Mouse (Mus musculus) large intestine, adult 2 months (tissue): ENCODE measurements around the gene Aldh8a1. TPM values are rescaled to one million over a fixed set of nuclear protein-coding genes. Genes with fewer than 3 reads are reported as not detected.

Source experiments
- DNase-seq: peaks from one replicate; pipeline ENCODE4 v3.0.0-alpha.2; 2012; ENCODE audit warnings: low read depth, low spot score
- WGBS: fragments of 180-500 bp; shearing (Covaris S2); methylation state at CpG from one replicate; pipeline ENCODE4 v1.1.7; 2018; 5-methylcytosine and 5-hydroxymethylcytosine counted together
- polyA plus RNA-seq: library from polyadenylated mRNA; depleted of rRNA; stranded (reverse); fragments of >200 nt; gene quantifications from 2 replicates; pipeline ENCODE4 v1.2.3, GENCODE M21; 2012; rRNA removed

Gene Aldh8a1
- polyA plus RNA-seq, 1 experiment = not detected

DNA sequence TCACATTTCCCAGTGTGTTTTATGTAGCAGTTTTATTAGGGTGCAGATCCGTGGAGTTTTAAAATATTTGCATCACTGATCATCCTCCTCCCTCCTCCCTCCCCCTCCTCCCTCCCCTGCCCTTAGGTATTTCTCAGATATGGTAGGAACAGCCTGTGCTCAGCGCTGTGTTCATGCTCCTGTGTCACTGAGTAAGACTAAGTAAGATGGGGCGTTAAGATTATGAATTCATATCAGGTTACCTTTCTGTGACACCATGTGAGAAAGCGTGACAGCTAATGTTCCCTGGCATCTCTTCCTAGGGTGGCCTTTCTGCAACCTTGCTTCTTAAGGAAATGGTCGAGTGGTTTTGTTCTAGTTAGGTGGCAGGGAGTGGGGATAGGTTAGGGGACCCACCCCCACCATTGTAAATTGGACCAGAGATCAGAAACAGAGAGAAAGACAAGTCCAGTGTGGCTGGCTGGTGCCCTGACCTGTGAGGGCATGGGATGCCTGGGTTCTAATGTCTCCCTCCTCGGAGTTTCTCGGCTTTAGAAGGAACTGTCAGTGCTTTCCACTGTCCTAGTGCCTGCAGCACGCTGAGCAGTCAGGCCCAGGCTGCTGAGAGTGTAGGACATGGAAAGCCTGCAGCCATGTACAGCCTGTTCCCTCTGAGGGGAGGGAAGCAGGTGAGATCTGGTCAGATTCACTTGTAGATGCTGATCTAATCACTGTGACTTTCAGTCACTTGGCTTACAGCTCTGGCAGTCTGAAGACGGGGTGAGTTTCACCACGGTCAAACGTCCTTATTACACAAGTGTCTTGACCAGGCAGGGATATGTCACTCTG is 28.8 kb downstream of the Aldh8a1 start:
- DNase-seq = no peak
- WGBS = 76% methylated on average over 11 of the region's 11 CpGs

GRCm38 (mm10) chr10:21410711-21411110 is 33.6 kb downstream of the Aldh8a1 start:
- DNase-seq = no peak
- WGBS = 67% methylated on average over 5 of the region's 5 CpGs

- WGBS = 37% methylated on average over 6 of the region's 6 CpGs
- DNase-seq = no peak
Measured at GRCm38 (mm10) chr10:21411621-21412205, 34.6 kb downstream of the Aldh8a1 start.

DNA sequence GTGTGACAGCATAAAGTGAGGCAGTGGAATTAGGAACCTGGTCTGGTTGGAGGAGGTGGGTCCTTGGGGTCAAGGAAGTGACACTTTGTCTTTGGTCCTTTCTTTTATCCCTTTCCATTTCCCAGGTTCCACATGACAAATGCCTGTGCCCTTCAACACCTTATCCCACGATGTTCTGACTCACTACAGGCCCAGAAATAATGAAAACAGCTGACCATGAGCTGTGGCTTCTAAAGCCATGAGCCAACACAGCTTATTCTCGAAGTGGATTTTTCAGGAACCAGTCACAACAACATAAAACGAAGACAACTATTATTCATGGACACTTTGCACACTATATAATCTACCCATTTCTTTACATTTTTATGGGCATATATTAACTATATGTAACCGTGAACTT is 37.9 kb downstream of the Aldh8a1 start:
- WGBS = 81% methylated on average over 4 of the region's 4 CpGs
- DNase-seq = no peak

GRCm38 (mm10) chr10:21416184-21416583 is 39.1 kb downstream of the Aldh8a1 start:
- WGBS = 90% methylated on average over 5 of the region's 5 CpGs
- DNase-seq = no peak

GRCm38 (mm10) chr10:21419188-21419587 is 42.1 kb downstream of the Aldh8a1 start:
- WGBS = 79% methylated on average over 14 of the region's 14 CpGs
- no peak for DNase-seq

DNA sequence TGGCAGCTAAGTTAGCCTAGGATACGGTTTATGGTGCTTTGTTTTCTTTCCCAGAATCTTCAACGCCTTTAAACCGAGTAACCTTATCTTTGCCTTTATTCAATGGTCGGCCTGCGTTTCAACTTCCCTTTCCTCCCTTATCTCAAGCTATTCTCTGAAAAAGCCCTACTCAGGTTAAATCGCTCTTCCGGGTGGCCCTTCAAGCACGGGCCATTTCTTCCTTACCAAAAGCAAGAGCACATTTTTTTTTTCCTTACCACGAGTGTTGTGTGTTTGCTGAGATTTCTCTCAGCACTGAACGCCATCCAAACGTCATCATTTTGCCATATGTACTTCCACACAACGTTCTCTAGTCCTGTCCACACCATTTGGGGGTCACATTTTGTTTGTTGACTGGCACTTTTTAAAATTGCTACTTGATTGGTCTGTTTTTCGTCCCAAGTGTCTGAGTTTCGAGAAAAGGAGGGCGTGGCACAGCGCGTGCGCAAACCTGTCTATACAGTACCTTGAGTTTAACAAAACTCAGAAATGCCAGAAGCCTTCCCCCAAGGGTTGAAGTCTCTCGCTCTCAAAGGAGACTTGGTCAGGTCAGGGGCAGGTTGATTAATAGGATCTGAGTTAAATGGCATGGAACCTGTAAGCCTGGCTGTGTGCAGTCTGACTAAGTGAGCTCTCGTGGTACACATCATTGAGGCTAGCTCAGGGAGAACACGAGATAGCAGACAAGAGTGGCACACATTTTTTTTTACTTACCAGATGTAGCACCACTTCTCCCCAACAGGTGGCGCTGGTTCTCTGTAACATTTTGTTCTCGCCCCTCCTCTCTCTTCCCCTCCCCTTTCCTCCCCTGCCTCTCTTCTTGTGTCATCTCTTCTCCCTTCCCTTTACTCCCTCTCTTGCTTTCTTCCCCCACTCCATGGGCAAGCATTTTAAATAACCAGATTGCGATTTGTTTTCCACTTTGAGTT is 43.6 kb downstream of the Aldh8a1 start:
- 54% methylated on average over 24 of the region's 24 CpGs for WGBS

GRCm38 (mm10) chr10:21426515-21426914 is 49.4 kb downstream of the Aldh8a1 start:
- DNase-seq = no peak
- 64% methylated on average over 3 of the region's 3 CpGs for WGBS

More for the DNA sequence above, 43.6 kb downstream of the Aldh8a1 start:
- peak; percentile 25 for DNase-seq

- WGBS = 72% methylated on average over 6 of the region's 6 CpGs
Measured at GRCm38 (mm10) chr10:21427996-21428395, 50.9 kb downstream of the Aldh8a1 start.

DNA sequence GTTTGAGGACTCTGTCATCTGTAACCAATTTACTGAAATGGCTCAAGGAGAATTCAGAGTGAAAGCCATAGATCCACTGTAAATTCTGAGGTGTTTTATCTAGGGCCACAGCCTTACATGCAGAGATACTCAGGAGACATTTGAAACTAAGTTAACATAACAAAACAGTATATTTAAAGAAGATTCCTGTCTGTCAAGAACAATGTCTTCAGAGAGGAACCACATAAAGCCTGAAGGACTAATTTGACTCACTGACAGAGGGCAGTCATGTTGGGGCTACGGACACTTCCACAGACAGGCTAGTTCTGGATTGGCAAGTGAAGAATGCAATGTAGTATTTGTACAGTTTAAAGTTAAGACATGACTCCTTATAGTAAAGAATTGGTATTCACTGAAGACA is 62.2 kb downstream of the Aldh8a1 start:
- DNase-seq = no peak
- WGBS = 98% methylated on average over 1 of the region's 1 CpGs

More at GRCm38 (mm10) chr10:21427996-21428395, 50.9 kb downstream of the Aldh8a1 start:
- DNase-seq = no peak

DNA sequence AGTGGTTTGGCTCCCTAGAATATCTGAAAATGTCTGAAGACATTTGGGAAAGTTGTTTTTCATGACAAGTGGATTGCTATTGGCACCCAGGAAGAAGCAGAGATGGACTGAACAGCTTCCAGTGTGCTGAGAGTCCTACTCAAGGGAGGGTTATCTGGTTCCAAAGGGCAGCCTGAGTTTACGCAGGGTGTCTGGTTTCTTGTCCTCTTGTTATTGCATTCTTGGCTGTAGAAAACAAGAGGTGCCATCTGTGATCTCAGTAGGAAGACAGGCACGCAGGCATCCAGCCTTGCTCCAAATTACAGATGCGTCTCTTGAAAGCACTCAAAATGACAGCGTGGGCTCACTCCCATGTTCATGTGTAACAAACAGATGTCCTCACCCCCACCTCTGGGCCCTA is 63.9 kb downstream of the Aldh8a1 start:
- WGBS = 46% methylated on average over 4 of the region's 4 CpGs

DNA sequence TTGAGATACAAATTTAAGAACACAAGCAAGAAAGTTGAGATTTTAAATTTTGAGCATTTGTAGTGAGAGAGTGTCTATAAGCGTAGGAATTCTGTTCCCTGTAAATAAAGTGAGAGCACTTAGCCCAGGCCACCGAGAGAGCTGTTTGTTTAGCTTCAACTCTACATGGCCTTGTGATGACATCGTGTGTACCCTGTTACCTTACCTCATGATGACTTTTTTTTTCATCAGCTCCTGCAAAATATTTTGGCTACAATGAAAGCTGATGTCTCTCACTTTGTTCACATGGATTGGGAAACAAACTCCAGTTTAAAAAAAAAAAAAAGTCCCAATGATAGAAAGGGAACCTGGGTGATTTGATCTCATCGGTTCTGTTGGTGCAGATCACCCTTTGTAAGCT is 64.6 kb downstream of the Aldh8a1 start:
- WGBS = 59% methylated on average over 4 of the region's 4 CpGs
- no peak for DNase-seq

More for the DNA sequence above, 63.9 kb downstream of the Aldh8a1 start:
- DNase-seq = no peak

DNA sequence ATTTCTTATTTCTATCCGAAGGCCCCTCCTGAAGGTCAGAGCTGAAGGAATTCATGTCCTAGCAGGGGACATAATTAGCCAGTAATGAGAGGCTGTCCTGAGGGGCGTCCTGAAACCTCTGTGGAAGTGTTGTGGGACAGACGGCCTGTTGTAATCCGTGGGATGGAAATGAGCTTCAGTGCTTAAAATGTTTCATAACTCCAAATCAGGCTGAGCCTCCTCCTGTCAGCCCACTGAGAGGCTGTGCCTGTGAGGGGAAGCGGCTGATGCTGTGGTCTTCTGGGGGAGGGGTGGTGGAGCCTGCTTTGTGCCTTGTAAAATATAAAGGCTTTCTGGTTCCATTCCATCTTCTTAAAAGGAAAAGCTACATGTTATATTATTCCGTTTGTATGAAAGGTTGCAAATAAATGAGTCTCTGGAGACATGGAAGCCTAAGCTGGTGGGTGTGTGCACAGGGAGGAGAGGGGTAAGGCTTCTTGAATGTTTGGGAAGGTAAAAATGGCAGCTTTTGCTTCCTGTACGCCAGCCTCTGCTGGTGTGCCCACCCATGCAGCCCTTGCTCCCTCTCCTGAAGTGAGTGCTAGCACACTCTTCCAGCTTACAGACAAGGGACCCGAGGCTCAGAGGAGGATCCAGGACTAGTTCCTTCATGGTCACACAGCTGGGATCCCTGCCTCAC is 66.7 kb downstream of the Aldh8a1 start:
- WGBS = 69% methylated on average over 8 of the region's 8 CpGs
- DNase-seq = no peak

DNA sequence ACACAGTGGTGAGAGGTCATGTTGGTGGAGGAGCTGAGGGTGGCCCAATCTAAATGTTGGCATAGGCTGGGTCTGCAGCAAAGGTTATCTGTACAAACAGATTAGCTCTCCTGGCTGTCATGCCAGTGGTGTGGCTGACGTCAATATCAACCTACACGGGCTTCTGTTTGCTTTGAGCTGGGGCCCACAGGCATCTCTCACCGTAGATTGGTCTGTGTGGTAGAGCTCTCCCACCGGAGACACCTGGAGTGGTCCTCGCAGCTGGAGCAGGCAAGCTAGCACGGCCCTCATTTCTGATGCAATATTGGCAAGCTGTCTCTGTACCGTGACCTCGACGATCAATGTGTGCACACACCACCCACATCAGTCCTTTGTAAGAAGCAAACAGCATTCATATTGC is 67.3 kb downstream of the Aldh8a1 start:
- DNase-seq = no peak
- 64% methylated on average over 9 of the region's 9 CpGs for WGBS

Other genes starting within 250 kb of the Aldh8a1 start
- gene Myb, start 216.3 kb upstream of the Aldh8a1 start, polyA plus RNA-seq = 17.0 and 29.5 TPM in 2 replicates
- gene Hbs1l, start 81.3 kb upstream of the Aldh8a1 start, polyA plus RNA-seq = 15.5 and 22.1 TPM in 2 replicates
- 0.25 TPM in 1 of 2 replicates, not detected in the other for gene 1700020N01Rik, start 215.9 kb downstream of the Aldh8a1 start, polyA plus RNA-seq